Mouse (Mus musculus): ENCODE measurements around the gene Panx2. TPM values are rescaled to one million over a fixed set of nuclear protein-coding genes. Genes with fewer than 3 reads are reported as not detected.

Panx2 gene
- total and polyA plus RNA-seq, 3 experiments, result not detected

DNA sequence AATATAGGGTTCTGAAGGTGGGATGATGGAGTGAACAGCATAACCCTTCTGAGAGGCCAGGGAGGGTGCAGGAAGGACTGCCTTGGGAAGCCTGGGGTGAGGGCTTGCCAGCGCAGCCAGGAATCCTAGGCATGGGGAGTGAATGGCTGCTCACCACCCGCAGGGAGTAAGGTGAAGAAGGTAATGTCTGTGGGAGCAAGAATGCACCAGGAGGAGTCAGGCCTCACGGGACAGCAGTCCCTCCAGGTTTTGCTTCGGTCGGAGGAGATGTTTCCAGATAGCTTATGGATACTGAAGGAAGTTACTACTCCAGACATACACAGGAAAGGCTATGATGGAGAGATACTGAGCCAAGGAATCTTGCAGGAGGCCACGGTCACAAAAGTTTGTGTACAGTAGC lies 798 bp upstream of the Panx2 start:
- Histone ChIP-seq H3K4me1 (ENCODE audit: control insufficient read depth in 1 of 2, insufficient read depth in 2 of 2, low read length in 2 of 2) (no peaks in the 10 kb centered on the region), H3K36me3 (ENCODE audit: control insufficient read depth in 1 of 2, insufficient read depth in 2 of 2, low read length in 2 of 2) (no peaks in the 10 kb centered on the region), H3K4me3 (ENCODE audit: control insufficient read depth in 1 of 2, insufficient read depth in 1 of 2, low read depth in 2 of 2, low read length in 2 of 2) (no peak overlapping the region), H3K9me3 (replicated peaks; ENCODE audit: insufficient read depth, low read length) (no peaks in the 10 kb centered on the region), H3K27ac (ENCODE audit: control insufficient read depth, low read depth, low read length) (no peak overlapping the region), H3K79me2 (ENCODE audit: control insufficient read depth, insufficient read depth, low read length, poor library complexity) (no peaks in the 10 kb centered on the region), H3K27me3 (ENCODE audit: control insufficient read depth in 1 of 2, insufficient read depth in 2 of 2, low read length in 2 of 2) (peaks cover 0 to 6% of the 10 kb centered on the region in 2 experiments; a peak in 3 of 4 replicates), H3K9ac (ENCODE audit: control insufficient read depth, low read depth, low read length, poor library complexity, severe bottlenecking) (no peak overlapping the region)
- TF ChIP-seq TBP (IDR thresholded peaks at IDR 0.05; ENCODE audit: low read depth, low read length) (no peak), JUND (IDR thresholded peaks at IDR 0.05; ENCODE audit: low read depth, low read length) (no peak), ELF1 (IDR thresholded peaks at IDR 0.05; ENCODE audit: low read depth, low read length) (no peak), CHD2 (IDR thresholded peaks at IDR 0.05; ENCODE audit: low read length) (no peak), TCF12 (IDR thresholded peaks at IDR 0.05; ENCODE audit: low read depth, low read length) (no peak), USF1 (IDR thresholded peaks at IDR 0.05; ENCODE audit: low read depth, low read length) (no peak), SMC3 (IDR thresholded peaks at IDR 0.05; ENCODE audit: low read depth, low read length) (no peak), USF2 (IDR thresholded peaks at IDR 0.05; ENCODE audit: borderline replicate concordance in 1 of 2, insufficient read depth in 1 of 2, low read depth in 1 of 2, low read length in 2 of 2) (no peak), ZNF384 (IDR thresholded peaks at IDR 0.05; ENCODE audit: low read depth, low read length) (no peak), RAD21 (IDR thresholded peaks at IDR 0.05; ENCODE audit: low read depth, low read length) (no peak), MYB (IDR thresholded peaks at IDR 0.05; ENCODE audit: low read depth, low read length) (no peak), ETS1 (IDR thresholded peaks at IDR 0.05; ENCODE audit: low read depth, low read length) (no peak), POLR2A (IDR thresholded peaks at IDR 0.05; ENCODE audit: control insufficient read depth in 1 of 2, insufficient read depth in 1 of 2, low read depth in 1 of 2, low read length in 2 of 2, poor library complexity in 1 of 2) (no peak), MAFK (IDR thresholded peaks at IDR 0.05; ENCODE audit: borderline replicate concordance, low read depth, low read length) (no peak), SIN3A (IDR thresholded peaks at IDR 0.05; ENCODE audit: low read length) (no peak), BHLHE40 (IDR thresholded peaks at IDR 0.05; ENCODE audit: borderline replicate concordance, low read depth, low read length) (no peak), TAL1 (IDR thresholded peaks at IDR 0.05; ENCODE audit: low read length) (no peak)
- no peak for DNase-seq (ENCODE audit: low read depth, low spot score)

DNA sequence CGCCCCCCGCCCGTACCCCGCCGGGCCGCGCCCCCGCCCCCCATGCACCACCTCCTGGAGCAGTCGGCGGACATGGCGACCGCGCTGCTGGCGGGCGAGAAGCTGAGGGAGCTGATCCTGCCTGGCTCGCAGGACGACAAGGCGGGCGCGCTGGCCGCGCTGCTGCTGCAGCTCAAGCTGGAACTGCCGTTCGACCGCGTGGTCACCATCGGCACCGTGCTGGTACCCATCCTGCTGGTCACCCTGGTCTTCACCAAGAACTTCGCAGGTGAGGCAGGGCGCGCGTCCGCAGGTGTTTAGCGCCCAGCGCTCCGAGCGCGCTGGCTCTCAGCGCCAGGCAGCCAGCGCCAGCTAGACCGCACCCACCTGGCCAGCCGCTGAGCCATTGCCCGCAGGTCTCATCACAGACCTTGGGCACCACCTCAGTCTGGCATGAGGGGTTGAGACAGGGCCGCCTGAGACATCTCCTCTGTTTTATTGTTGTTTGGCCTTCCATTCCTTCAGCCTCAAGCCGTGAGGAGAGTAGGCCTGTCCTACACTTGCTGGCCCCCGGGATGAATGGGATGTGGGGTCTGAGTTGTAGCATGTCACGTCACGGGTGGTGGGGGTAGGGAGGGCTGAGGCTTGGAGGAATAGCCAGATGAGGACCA lies 623 bp downstream of the Panx2 start:
- Histone ChIP-seq H3K9ac (ENCODE audit: control insufficient read depth, low read depth, low read length, poor library complexity, severe bottlenecking) (no peak overlapping the region), H3K36me3 (ENCODE audit: control insufficient read depth in 1 of 2, insufficient read depth in 2 of 2, low read length in 2 of 2) (no peaks in the 10 kb centered on the region), H3K4me1 (ENCODE audit: control insufficient read depth in 1 of 2, insufficient read depth in 2 of 2, low read length in 2 of 2) (no peaks in the 10 kb centered on the region), H3K9me3 (replicated peaks; ENCODE audit: insufficient read depth, low read length) (no peaks in the 10 kb centered on the region), H3K27me3 (ENCODE audit: control insufficient read depth in 1 of 2, insufficient read depth in 2 of 2, low read length in 2 of 2) (peaks cover 2 to 10% of the 10 kb centered on the region in 2 experiments; a peak in 3 of 4 replicates), H3K79me2 (ENCODE audit: control insufficient read depth, insufficient read depth, low read length, poor library complexity) (no peaks in the 10 kb centered on the region), H3K4me3 (ENCODE audit: control insufficient read depth in 1 of 2, insufficient read depth in 1 of 2, low read depth in 2 of 2, low read length in 2 of 2) (no peak overlapping the region), H3K27ac (ENCODE audit: control insufficient read depth, low read depth, low read length) (no peak overlapping the region)
- TF ChIP-seq EP300 (IDR thresholded peaks at IDR 0.05; ENCODE audit: low read depth in 1 of 2, low read length in 2 of 2) (no peak), ZNF384 (IDR thresholded peaks at IDR 0.05; ENCODE audit: low read depth, low read length) (no peak), USF1 (IDR thresholded peaks at IDR 0.05; ENCODE audit: low read depth, low read length) (no peak), POLR2AphosphoS2 (IDR thresholded peaks at IDR 0.05; ENCODE audit: low read length) (no peak), MEF2A (IDR thresholded peaks at IDR 0.05; ENCODE audit: extremely low read depth, insufficient replicate concordance, low read depth, low read length, poor library complexity, severe bottlenecking) (no peak), HCFC1 (IDR thresholded peaks at IDR 0.05; ENCODE audit: low read depth, low read length) (no peak), MYB (IDR thresholded peaks at IDR 0.05; ENCODE audit: low read depth, low read length) (no peak), CHD2 (IDR thresholded peaks at IDR 0.05; ENCODE audit: low read length) (no peak), JUND (IDR thresholded peaks at IDR 0.05; ENCODE audit: low read depth, low read length) (no peak)
- no peak for DNase-seq (ENCODE audit: low read depth, low spot score)

Data from MEL (cell line).